Mouse (Mus musculus) liver, embryonic 12.5 days (tissue): Measurements from ENCODE around the gene Olfr23. TPM values are rescaled to one million over a fixed set of nuclear protein-coding genes. Genes with fewer than 3 reads are reported as not detected.
"Not testable (repeated sequence)": the region's sequence is repeated elsewhere in the genome, so short reads cannot be mapped to it uniquely, and the experiment has no call there.

ENCODE experiments used
- ATAC-seq: fragments of 200-750 bp; cut with Nextera tagmentation; 2 replicates; pipeline ENCODE4 v1.8.0; 2017; ENCODE audit warnings: moderate number of reproducible peaks, mild to moderate bottlenecking, moderate library complexity
- H3K27ac ChIP-seq: fragments of 300-500 bp; sonication (generic); 2 replicates; pipeline ENCODE4 v1.5.1; 2016; ENCODE audit warnings: mild to moderate bottlenecking
- H3K27me3 ChIP-seq: fragments of 300-500 bp; sonication (generic); replicated peaks from 2 replicates; pipeline ENCODE4 v1.6.1; 2016; ENCODE audit warnings: mild to moderate bottlenecking, moderate library complexity
- H3K36me3 ChIP-seq: fragments of 300-500 bp; sonication (generic); 2 replicates; pipeline ENCODE4 v1.6.1; 2016; ENCODE audit warnings: mild to moderate bottlenecking, moderate library complexity
- H3K4me1 ChIP-seq: fragments of 300-500 bp; sonication (generic); 2 replicates; pipeline ENCODE4 v1.6.1; 2016
- H3K4me2 ChIP-seq: fragments of 300-500 bp; sonication (generic); 2 replicates; pipeline ENCODE4 v1.6.1; 2016; ENCODE audit warnings: mild to moderate bottlenecking, moderate library complexity
- H3K4me3 ChIP-seq: fragments of 300-500 bp; sonication (generic); 2 replicates; pipeline ENCODE4 v1.5.1; 2016; ENCODE audit warnings: mild to moderate bottlenecking, moderate library complexity
- H3K9ac ChIP-seq: fragments of 300-500 bp; sonication (generic); 2 replicates; pipeline ENCODE4 v1.6.1; 2016; ENCODE audit warnings: mild to moderate bottlenecking, moderate library complexity
- H3K9me3 ChIP-seq: fragments of 300-500 bp; sonication (generic); replicated peaks from 2 replicates; pipeline ENCODE4 v1.6.1; 2016; ENCODE audit warnings: mild to moderate bottlenecking, moderate library complexity
- WGBS: fragments of 180-500 bp; shearing (Covaris S2); methylation state at CpG from one replicate; pipeline ENCODE4 v1.1.7; 2016; ENCODE audit not compliant: insufficient replicate concordance; 5-methylcytosine and 5-hydroxymethylcytosine counted together
- polyA plus RNA-seq: library from polyadenylated mRNA; unstranded; fragments of >200 nt; fragmentation: Nextera tagmentation; extraction: Ambion mirVana; gene quantifications from 2 replicates; pipeline ENCODE4 v1.2.1, GENCODE M21; 2016

The Olfr23 gene
- polyA plus RNA-seq, result not detected in 2 replicates

GRCm38 (mm10) chr11:73936377-73936776 is at the start of gene Olfr23:
Gene Olfr23 (plus strand): TSS chr11:73936677.
- Histone ChIP-seq H3K27ac (no peak within 1 kb of the TSS), H3K36me3 (no peaks in the 10 kb centered on the region)
- no peak for ATAC-seq

GRCm38 (mm10) chr11:73890671-73891070 is 45.8 kb upstream of the Olfr23 start, which contains the start of gene Olfr394:
Gene Olfr394 (minus strand): TSS chr11:73890771.
- H3K9ac ChIP-seq, result no peak within 1 kb of the TSS
- no peaks in the 10 kb centered on the region for H3K9me3 ChIP-seq
- no peak within 1 kb of the TSS for H3K4me2 ChIP-seq
- no peak within 1 kb of the TSS for H3K27ac ChIP-seq
- ATAC-seq, result no peak
- H3K36me3 ChIP-seq, result no peaks in the 10 kb centered on the region
- no peaks in the 10 kb centered on the region for H3K4me1 ChIP-seq
- WGBS, result 67% methylated on average over 1 of the region's 1 CpGs
- no peaks in the 10 kb centered on the region for H3K27me3 ChIP-seq
- H3K4me3 ChIP-seq, result no peak within 1 kb of the TSS

More at GRCm38 (mm10) chr11:73936377-73936776, at the start of gene Olfr23:
- Histone ChIP-seq H3K4me1 (no peaks in the 10 kb centered on the region), H3K4me3 (no peak within 1 kb of the TSS), H3K27me3 (no peaks in the 10 kb centered on the region), H3K9me3 (0 out of 2 replicates have a peak, but pooled peaks cover 3% of the 10 kb centered on the region), H3K4me2 (no peak within 1 kb of the TSS), H3K9ac (no peak within 1 kb of the TSS)

- WGBS, result 52% methylated on average over 4 of the region's 4 CpGs
- H3K36me3 ChIP-seq, H3K9ac ChIP-seq, H3K4me1 ChIP-seq, H3K4me2 ChIP-seq, ATAC-seq, H3K27ac ChIP-seq, H3K4me3 ChIP-seq, H3K9me3 ChIP-seq, H3K27me3 ChIP-seq: not testable (repeated sequence)
Observed at GRCm38 (mm10) chr11:73909199-73909598, 27.3 kb upstream of the Olfr23 start, which contains the start of gene Olfr395. Gene Olfr395 (minus strand): TSS chr11:73909299.

GRCm38 (mm10) chr11:73960517-73960916 is 24.0 kb downstream of the Olfr23 start, which contains the start of gene Olfr397:
Gene Olfr397 (plus strand): TSS chr11:73960817.
- Histone ChIP-seq H3K4me3 (no peak within 1 kb of the TSS), H3K4me1 (no peaks in the 10 kb centered on the region), H3K9me3 (no peaks in the 10 kb centered on the region), H3K27me3 (no peaks in the 10 kb centered on the region), H3K27ac (no peak within 1 kb of the TSS), H3K4me2 (no peak within 1 kb of the TSS), H3K36me3 (no peaks in the 10 kb centered on the region), H3K9ac (no peak within 1 kb of the TSS)
- WGBS, result 48% methylated on average over 1 of the region's 1 CpGs
- ATAC-seq, result no peak

GRCm38 (mm10) chr11:73990307-73990706 is 53.8 kb downstream of the Olfr23 start, which contains the start of gene Olfr398:
Gene Olfr398 (minus strand): TSS chr11:73990407.
- Histone ChIP-seq H3K4me1 (no peaks in the 10 kb centered on the region), H3K36me3 (no peaks in the 10 kb centered on the region), H3K9me3 (0 out of 2 replicates have a peak, but pooled peaks cover 7% of the 10 kb centered on the region), H3K4me2 (no peak within 1 kb of the TSS), H3K27ac (no peak within 1 kb of the TSS), H3K27me3 (no peaks in the 10 kb centered on the region), H3K4me3 (no peak within 1 kb of the TSS), H3K9ac (no peak within 1 kb of the TSS)
- no peak for ATAC-seq

Other genes with a start within 250 kb of the Olfr23 start
- not detected in 2 replicates for gene Zfp735, start 247.9 kb upstream of the Olfr23 start, polyA plus RNA-seq
- gene Olfr389, start 156.0 kb upstream of the Olfr23 start, polyA plus RNA-seq, result not detected in 2 replicates
- gene Olfr390, start 153.7 kb upstream of the Olfr23 start, polyA plus RNA-seq, result not detected in 2 replicates
- gene Olfr391-ps, start 133.6 kb upstream of the Olfr23 start, polyA plus RNA-seq, result not detected in 2 replicates
- gene Olfr392, start 119.6 kb upstream of the Olfr23 start, polyA plus RNA-seq, result not detected in 2 replicates
- not detected in 2 replicates for gene Olfr393, start 85.2 kb upstream of the Olfr23 start, polyA plus RNA-seq
- gene Olfr394, start 45.9 kb upstream of the Olfr23 start, polyA plus RNA-seq, result not detected in 2 replicates
- not detected in 2 replicates for gene Olfr395, start 27.4 kb upstream of the Olfr23 start, polyA plus RNA-seq
- not detected in 2 replicates for gene Olfr397, start 24.1 kb downstream of the Olfr23 start, polyA plus RNA-seq
- not detected in 2 replicates for gene Olfr398, start 53.7 kb downstream of the Olfr23 start, polyA plus RNA-seq
- not detected in 2 replicates for gene Olfr139, start 119.9 kb downstream of the Olfr23 start, polyA plus RNA-seq
- gene Olfr399, start 119.9 kb downstream of the Olfr23 start, polyA plus RNA-seq, result not detected in 2 replicates
- gene Zfp616, start 133.3 kb downstream of the Olfr23 start, polyA plus RNA-seq, result not detected in 2 replicates
- gene Olfr401, start 177.0 kb downstream of the Olfr23 start, polyA plus RNA-seq, result not detected in 2 replicates
- gene Olfr402, start 216.9 kb downstream of the Olfr23 start, polyA plus RNA-seq, result not detected in 2 replicates
- gene Olfr403, start 249.6 kb downstream of the Olfr23 start, polyA plus RNA-seq, result not detected in 2 replicates